26 mouse cellular contexts compared by ENCODE assay signal in genomic region chr2:164776801-164777200, GRCm38 (mm10). TPM values are rescaled to one million over a fixed set of nuclear protein-coding genes. Genes with fewer than 3 reads are reported as not detected.
"Had no signal": no experiment of that assay in that cellular context is flagged by ENCODE, and none has a peak within 500 bp of the region (broad histone marks: within the 10 kb centered on the region; RNA-seq: fewer than 3 reads in every experiment).

No protein-coding gene starts in this region.

- H3K4me3 ChIP-seq: kidney, embryonic 15.5 days; limb, embryonic 10.5 days; limb, embryonic 13.5 days; liver, embryonic 12.5 days; liver, embryonic 15.5 days; lung, embryonic 15.5 days; megakaryocyte, embryonic 14.5 days had no signal

- DNase-seq: kidney, adult 8-10 months; kidney, postnatal 10 days; kidney, postnatal 36 days; liver; lung, adult 18-20 months; lung, postnatal 10 days; lung, postnatal 36 days; midbrain, embryonic 14.5 days; thymus, adult 2 months; thymus, postnatal 14 days; thymus, postnatal 4 days had no signal

- H3K9me3 ChIP-seq: kidney, embryonic 15.5 days; limb, embryonic 10.5 days; limb, embryonic 13.5 days; liver, embryonic 12.5 days; liver, embryonic 15.5 days; lung, embryonic 15.5 days had no signal

- H3K9ac ChIP-seq: kidney, embryonic 15.5 days; limb, embryonic 13.5 days; liver, embryonic 12.5 days; liver, embryonic 15.5 days; lung, embryonic 15.5 days had no signal

- H3K4me2 ChIP-seq: kidney, embryonic 15.5 days; liver, embryonic 12.5 days; liver, embryonic 15.5 days; lung, embryonic 15.5 days; midbrain, embryonic 11.5 days had no signal

- H3K27me3 ChIP-seq: kidney, embryonic 15.5 days; lung, embryonic 15.5 days had no signal

- H3K27ac ChIP-seq: kidney, embryonic 15.5 days; limb, embryonic 10.5 days; limb, embryonic 13.5 days; liver, embryonic 12.5 days; liver, embryonic 15.5 days; lung, embryonic 15.5 days; stomach, postnatal 0 days had no signal

- ATAC-seq: liver, embryonic 12.5 days had no signal

RNA-seq across cellular contexts. Expression of gene Tnnc2, which starts 3.0 kb away (rescaled TPM):
- total RNA-seq: layer of hippocampus, postnatal 14 days; left cerebral cortex, postnatal 25 days; midbrain, postnatal 0 days had no signal
- polyA plus RNA-seq: midbrain, embryonic 11.5 days; midbrain, embryonic 14.5 days; small intestine, adult 2 months; spleen, adult 2 months had no signal

RNA-seq across cellular contexts. Expression of gene Ube2c, which starts 7.1 kb away (rescaled TPM):
- total RNA-seq: left cerebral cortex, adult 18-20 months had no signal
